Mouse (Mus musculus): ENCODE measurements at regions not wholly inside any gene's neighbourhood (a gene's known extent, or its start where the extent isn't known, plus 50 kb on each side); places are given as distances from the start of the nearest gene placed in this dataset.
A peak's percentile ranks its signal among the peaks of the same experiment; 100 is the strongest.

DNA sequence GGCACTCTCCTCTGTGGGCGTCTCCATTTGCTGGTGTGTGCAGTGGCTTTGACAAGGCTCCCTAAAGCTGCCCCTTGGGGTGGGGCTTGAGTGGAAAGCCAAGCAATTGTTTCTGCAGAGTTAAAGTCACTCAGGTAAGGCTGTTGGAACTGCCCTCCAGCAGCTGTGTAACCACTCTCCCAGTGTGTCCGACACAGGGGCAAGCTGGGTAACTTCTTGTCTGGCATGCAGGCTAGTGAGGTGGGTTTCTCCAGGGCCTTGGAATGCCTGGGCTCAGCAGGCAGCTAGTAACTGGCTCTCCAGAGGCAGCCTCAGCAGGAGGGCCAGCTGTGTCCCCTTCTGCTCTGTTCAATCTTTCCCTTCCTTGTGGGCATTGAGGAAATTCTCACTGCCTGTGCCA lies 199.5 kb upstream of the Gas1 start:
- no peaks in the 10 kb centered on the region for H3K9me3 ChIP-seq (ENCODE audit: control insufficient read depth, low read length)
- no peak overlapping the region for H3K4me2 ChIP-seq (replicated peaks)
- no peak overlapping the region for H3K9ac ChIP-seq
- H3K27ac ChIP-seq, result no peak overlapping the region
- H3K36me3 ChIP-seq (replicated peaks; ENCODE audit: control insufficient read depth, insufficient read depth), result no peaks in the 10 kb centered on the region
- no peak overlapping the region for H3K4me3 ChIP-seq (replicated peaks; ENCODE audit: low read length)
- no peaks in the 10 kb centered on the region for H3K4me1 ChIP-seq (replicated peaks; ENCODE audit: control insufficient read depth, insufficient read depth, low read length)
- ATAC-seq (ENCODE audit: low FRiP score) (no peak), DNase-seq (ENCODE audit: low spot score) (no peak)
- 50% methylated on average over 2 of the region's 2 CpGs for WGBS
- no peaks in the 10 kb centered on the region for H3K27me3 ChIP-seq (ENCODE audit: control insufficient read depth, insufficient read depth, low read length)

DNA sequence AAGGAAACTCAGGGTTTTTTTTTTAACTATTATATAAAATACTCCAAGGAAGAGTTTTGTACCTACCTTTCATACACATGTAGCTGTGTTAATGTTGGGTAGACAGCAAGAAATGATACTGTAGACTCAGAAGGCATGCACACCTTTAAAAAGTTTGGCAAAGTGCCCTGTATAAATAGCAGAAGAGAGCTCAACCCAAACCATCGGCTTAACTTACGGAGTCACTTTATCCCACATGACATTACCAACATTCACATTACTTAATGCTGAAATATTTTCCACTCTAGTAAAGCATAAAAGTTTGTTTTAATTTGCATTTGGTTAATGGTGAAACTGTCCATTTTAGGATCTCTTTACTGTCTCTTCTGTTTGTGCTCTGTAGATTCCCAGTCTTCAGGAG lies 205.7 kb upstream of the Gas1 start:
- 95% methylated on average over 2 of the region's 2 CpGs for WGBS
- Histone ChIP-seq H3K27ac (no peak overlapping the region), H3K4me2 (replicated peaks) (no peak overlapping the region), H3K4me3 (replicated peaks; ENCODE audit: low read length) (no peak overlapping the region), H3K36me3 (replicated peaks; ENCODE audit: control insufficient read depth, insufficient read depth) (no peaks in the 10 kb centered on the region), H3K9me3 (ENCODE audit: control insufficient read depth, low read length) (0 out of 2 replicates have a peak, but pooled peaks cover 3% of the 10 kb centered on the region), H3K4me1 (replicated peaks; ENCODE audit: control insufficient read depth, insufficient read depth, low read length) (no peaks in the 10 kb centered on the region), H3K9ac (no peak overlapping the region), H3K27me3 (ENCODE audit: control insufficient read depth, insufficient read depth, low read length) (no peaks in the 10 kb centered on the region)
- ATAC-seq (ENCODE audit: low FRiP score) (no peak), DNase-seq (ENCODE audit: low spot score) (no peak)

DNA sequence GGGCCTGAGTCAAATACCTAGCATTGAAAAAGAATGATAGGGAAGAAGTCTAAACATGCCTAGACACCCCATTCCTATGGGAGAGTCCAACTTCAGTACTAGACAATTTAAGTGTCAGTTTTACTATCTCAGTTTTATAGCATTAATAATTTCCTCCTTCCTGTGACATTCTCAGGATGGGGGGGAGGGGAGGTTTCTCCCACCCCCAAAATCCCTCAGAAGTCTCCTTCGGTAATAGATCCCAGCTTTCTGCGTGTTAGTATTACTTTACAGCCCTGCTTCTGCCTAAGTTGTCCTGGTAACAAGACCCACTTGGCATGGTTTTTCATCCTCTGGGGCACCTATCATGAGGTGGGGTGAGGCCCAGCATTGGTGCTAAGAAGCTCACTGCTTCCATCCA lies 202.9 kb upstream of the Dapk1 start:
- H3K4me1 ChIP-seq (replicated peaks; ENCODE audit: control insufficient read depth, insufficient read depth, low read length), result no peaks in the 10 kb centered on the region
- H3K9ac ChIP-seq, result no peak overlapping the region
- H3K27ac ChIP-seq, result no peak overlapping the region
- ATAC-seq (ENCODE audit: low FRiP score) (no peak), DNase-seq (ENCODE audit: low spot score) (no peak)
- no peak overlapping the region for H3K4me3 ChIP-seq (replicated peaks; ENCODE audit: low read length)
- no peak overlapping the region for H3K4me2 ChIP-seq (replicated peaks)
- no peaks in the 10 kb centered on the region for H3K36me3 ChIP-seq (replicated peaks; ENCODE audit: control insufficient read depth, insufficient read depth)
- 90% methylated on average over 2 of the region's 2 CpGs for WGBS
- H3K27me3 ChIP-seq (ENCODE audit: control insufficient read depth, insufficient read depth, low read length), result no peaks in the 10 kb centered on the region
- no peaks in the 10 kb centered on the region for H3K9me3 ChIP-seq (ENCODE audit: control insufficient read depth, low read length)

- 75% methylated on average over 3 of the region's 3 CpGs for WGBS
- ATAC-seq (ENCODE audit: low FRiP score), result no peak
- no peaks in the 10 kb centered on the region for H3K27me3 ChIP-seq (ENCODE audit: control insufficient read depth, insufficient read depth, low read length)
Observed at GRCm38 (mm10) chr13:60400764-60401487, 200.8 kb upstream of the Dapk1 start.

DNA sequence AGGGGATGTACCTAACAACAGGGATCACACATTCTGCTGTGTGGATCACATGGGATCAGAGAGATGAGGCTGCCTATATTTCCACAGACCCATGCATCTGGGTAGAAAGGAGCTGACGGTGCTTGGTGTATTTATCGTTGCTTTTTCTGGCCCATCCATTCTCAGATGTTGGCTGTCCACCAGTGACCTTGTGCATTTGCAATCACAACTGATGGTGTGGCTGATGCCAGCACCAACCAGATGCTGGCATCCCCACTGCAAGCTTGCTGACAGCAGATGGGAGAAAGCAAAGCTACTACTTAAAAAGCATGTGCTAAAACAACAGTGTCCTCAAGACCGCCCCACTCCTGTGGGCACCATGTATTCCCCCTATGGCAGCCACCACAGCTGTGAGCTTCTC lies 198.3 kb upstream of the Dapk1 start:
- Histone ChIP-seq H3K27me3 (ENCODE audit: control insufficient read depth, insufficient read depth, low read length) (no peaks in the 10 kb centered on the region), H3K4me3 (replicated peaks; ENCODE audit: low read length) (no peak overlapping the region), H3K4me2 (replicated peaks) (no peak overlapping the region), H3K9me3 (ENCODE audit: control insufficient read depth, low read length) (no peaks in the 10 kb centered on the region), H3K4me1 (replicated peaks; ENCODE audit: control insufficient read depth, insufficient read depth, low read length) (no peaks in the 10 kb centered on the region), H3K36me3 (replicated peaks; ENCODE audit: control insufficient read depth, insufficient read depth) (no peaks in the 10 kb centered on the region), H3K9ac (no peak overlapping the region), H3K27ac (no peak overlapping the region)
- ATAC-seq (ENCODE audit: low FRiP score) (no peak), DNase-seq (ENCODE audit: low spot score) (no peak)
- WGBS, result 97% methylated on average over 3 of the region's 3 CpGs

More at GRCm38 (mm10) chr13:60400764-60401487, 200.8 kb upstream of the Dapk1 start:
- Histone ChIP-seq H3K4me3 (replicated peaks; ENCODE audit: low read length) (no peak overlapping the region), H3K36me3 (replicated peaks; ENCODE audit: control insufficient read depth, insufficient read depth) (no peaks in the 10 kb centered on the region), H3K9ac (no peak overlapping the region), H3K4me2 (replicated peaks) (no peak overlapping the region), H3K4me1 (replicated peaks; ENCODE audit: control insufficient read depth, insufficient read depth, low read length) (no peaks in the 10 kb centered on the region), H3K9me3 (ENCODE audit: control insufficient read depth, low read length) (no peaks in the 10 kb centered on the region), H3K27ac (no peak overlapping the region)
- DNase-seq (ENCODE audit: low spot score), result no peak

GRCm38 (mm10) chr13:60407344-60407743 lies 194.4 kb upstream of the Dapk1 start:
- H3K36me3 ChIP-seq (replicated peaks; ENCODE audit: control insufficient read depth, insufficient read depth), result no peaks in the 10 kb centered on the region
- WGBS, result 99% methylated on average over 4 of the region's 4 CpGs
- no peaks in the 10 kb centered on the region for H3K9me3 ChIP-seq (ENCODE audit: control insufficient read depth, low read length)
- no peak overlapping the region for H3K4me3 ChIP-seq (replicated peaks; ENCODE audit: low read length)
- H3K27me3 ChIP-seq (ENCODE audit: control insufficient read depth, insufficient read depth, low read length), result no peaks in the 10 kb centered on the region
- DNase-seq (ENCODE audit: low spot score) (no peak), ATAC-seq (ENCODE audit: low FRiP score) (no peak)
- H3K4me1 ChIP-seq (replicated peaks; ENCODE audit: control insufficient read depth, insufficient read depth, low read length), result no peaks in the 10 kb centered on the region
- H3K27ac ChIP-seq, result no peak overlapping the region
- no peak overlapping the region for H3K4me2 ChIP-seq (replicated peaks)
- no peak overlapping the region for H3K9ac ChIP-seq

DNA sequence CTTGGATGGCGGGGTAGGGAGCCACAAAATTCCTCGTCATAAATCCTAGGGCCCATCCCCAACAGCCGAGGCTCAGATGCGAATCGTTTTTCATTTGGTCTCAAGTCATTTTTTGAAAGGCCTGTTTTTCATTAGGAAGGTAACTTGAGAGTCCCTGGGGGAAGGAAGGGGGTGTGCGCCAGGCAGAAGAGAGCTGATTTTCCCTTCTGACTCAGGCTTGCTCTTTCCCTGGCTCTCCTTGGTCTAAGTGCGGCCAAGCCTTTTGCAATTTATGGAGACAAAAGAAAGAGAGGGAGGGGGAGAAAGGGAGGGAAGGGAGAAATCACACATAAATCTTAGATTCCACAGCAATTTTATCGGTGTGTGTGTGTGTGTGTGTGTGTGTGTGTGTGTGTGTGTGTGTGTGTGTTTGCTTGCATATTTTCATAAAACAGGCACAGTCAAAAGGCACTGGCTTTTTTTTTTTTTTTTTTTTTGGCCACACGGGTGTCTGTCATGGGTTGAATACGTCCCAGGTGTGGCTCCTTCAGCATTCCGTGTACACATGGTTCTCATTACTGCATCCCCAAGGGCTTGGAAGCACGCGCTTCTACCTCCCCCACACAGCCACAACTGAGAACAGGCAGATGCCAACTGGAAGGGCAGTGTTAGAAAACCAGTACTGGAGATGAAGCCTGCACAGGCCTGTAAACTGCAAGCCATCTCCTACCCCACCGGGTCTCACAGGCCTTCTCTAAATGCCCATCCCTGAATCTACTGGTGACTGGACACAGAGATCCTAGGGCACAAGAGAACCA lies 191.8 kb upstream of the Dapk1 start:
- peak; percentile 45 for DNase-seq (ENCODE audit: low spot score)
- Histone ChIP-seq H3K4me2 (replicated peaks) (no peak overlapping the region), H3K4me1 (replicated peaks; ENCODE audit: control insufficient read depth, insufficient read depth, low read length) (no peaks in the 10 kb centered on the region), H3K4me3 (replicated peaks; ENCODE audit: low read length) (no peak overlapping the region), H3K9ac (no peak overlapping the region), H3K9me3 (ENCODE audit: control insufficient read depth, low read length) (no peaks in the 10 kb centered on the region), H3K27me3 (ENCODE audit: control insufficient read depth, insufficient read depth, low read length) (no peaks in the 10 kb centered on the region), H3K36me3 (replicated peaks; ENCODE audit: control insufficient read depth, insufficient read depth) (no peaks in the 10 kb centered on the region), H3K27ac (peak overlapping the region; percentile 22; the same call in 1 of the 2 replicates)
- WGBS, result 61% methylated on average over 14 of the region's 14 CpGs
- ATAC-seq (ENCODE audit: low FRiP score), result no peak; the same call in 1 of the 2 replicates

GRCm38 (mm10) chr13:60416024-60416423 lies 185.7 kb upstream of the Dapk1 start:
- no peaks in the 10 kb centered on the region for H3K36me3 ChIP-seq (replicated peaks; ENCODE audit: control insufficient read depth, insufficient read depth)
- H3K9ac ChIP-seq, result no peak overlapping the region
- no peak overlapping the region for H3K27ac ChIP-seq
- no peak overlapping the region for H3K4me3 ChIP-seq (replicated peaks; ENCODE audit: low read length)
- H3K9me3 ChIP-seq (ENCODE audit: control insufficient read depth, low read length), result no peaks in the 10 kb centered on the region
- DNase-seq (ENCODE audit: low spot score) (no peak), ATAC-seq (ENCODE audit: low FRiP score) (no peak)
- no peak overlapping the region for H3K4me2 ChIP-seq (replicated peaks)
- H3K27me3 ChIP-seq (ENCODE audit: control insufficient read depth, insufficient read depth, low read length), result no peaks in the 10 kb centered on the region
- H3K4me1 ChIP-seq (replicated peaks; ENCODE audit: control insufficient read depth, insufficient read depth, low read length), result no peaks in the 10 kb centered on the region; the same call in 1 of the 2 replicates
- WGBS, result 81% methylated on average over 1 of the region's 1 CpGs

DNA sequence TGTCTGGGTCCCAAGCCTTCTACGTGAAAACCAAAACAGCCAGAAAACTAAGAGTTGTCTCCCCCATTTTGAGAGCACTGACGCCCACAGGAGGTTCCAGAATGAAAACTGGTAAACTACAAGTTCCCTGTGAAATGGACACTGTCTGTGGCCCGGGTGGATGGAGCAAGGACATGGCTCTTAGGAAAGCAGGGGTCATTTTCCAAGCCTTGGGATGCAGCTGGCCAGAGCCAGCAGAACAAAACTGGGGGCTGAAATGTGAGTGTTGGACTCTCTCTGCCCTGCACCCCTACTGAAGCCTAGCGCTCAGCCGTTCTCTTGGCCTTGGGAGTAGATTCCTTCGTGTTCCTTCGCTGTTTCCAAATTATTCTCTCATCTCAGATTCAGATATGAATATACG lies 184.7 kb upstream of the Dapk1 start:
- DNase-seq (ENCODE audit: low spot score), result no peak
- Histone ChIP-seq H3K9me3 (ENCODE audit: control insufficient read depth, low read length) (no peaks in the 10 kb centered on the region), H3K36me3 (replicated peaks; ENCODE audit: control insufficient read depth, insufficient read depth) (no peaks in the 10 kb centered on the region), H3K4me1 (replicated peaks; ENCODE audit: control insufficient read depth, insufficient read depth, low read length) (no peaks in the 10 kb centered on the region; the same call in 1 of the 2 replicates), H3K9ac (no peak overlapping the region), H3K27ac (no peak overlapping the region), H3K27me3 (ENCODE audit: control insufficient read depth, insufficient read depth, low read length) (no peaks in the 10 kb centered on the region), H3K4me3 (replicated peaks; ENCODE audit: low read length) (no peak overlapping the region), H3K4me2 (replicated peaks) (no peak overlapping the region)
- no peak for ATAC-seq (ENCODE audit: low FRiP score)
- WGBS, result 89% methylated on average over 8 of the region's 8 CpGs
